Mouse (Mus musculus) skeletal muscle tissue, postnatal 0 days (tissue): Measurements from ENCODE around the gene Yae1d1. TPM values are rescaled to one million over a fixed set of nuclear protein-coding genes. Genes with fewer than 3 reads are reported as not detected.

Experiments
- polyA plus RNA-seq: library from polyadenylated mRNA; unstranded; fragments of >200 nt; fragmentation: Nextera tagmentation; extraction: Ambion mirVana; gene quantifications from 2 replicates; pipeline ENCODE4 v1.2.1, GENCODE M21; 2015

Yae1d1 gene
- 40.9 and 42.3 TPM in 2 replicates for polyA plus RNA-seq

DNA sequence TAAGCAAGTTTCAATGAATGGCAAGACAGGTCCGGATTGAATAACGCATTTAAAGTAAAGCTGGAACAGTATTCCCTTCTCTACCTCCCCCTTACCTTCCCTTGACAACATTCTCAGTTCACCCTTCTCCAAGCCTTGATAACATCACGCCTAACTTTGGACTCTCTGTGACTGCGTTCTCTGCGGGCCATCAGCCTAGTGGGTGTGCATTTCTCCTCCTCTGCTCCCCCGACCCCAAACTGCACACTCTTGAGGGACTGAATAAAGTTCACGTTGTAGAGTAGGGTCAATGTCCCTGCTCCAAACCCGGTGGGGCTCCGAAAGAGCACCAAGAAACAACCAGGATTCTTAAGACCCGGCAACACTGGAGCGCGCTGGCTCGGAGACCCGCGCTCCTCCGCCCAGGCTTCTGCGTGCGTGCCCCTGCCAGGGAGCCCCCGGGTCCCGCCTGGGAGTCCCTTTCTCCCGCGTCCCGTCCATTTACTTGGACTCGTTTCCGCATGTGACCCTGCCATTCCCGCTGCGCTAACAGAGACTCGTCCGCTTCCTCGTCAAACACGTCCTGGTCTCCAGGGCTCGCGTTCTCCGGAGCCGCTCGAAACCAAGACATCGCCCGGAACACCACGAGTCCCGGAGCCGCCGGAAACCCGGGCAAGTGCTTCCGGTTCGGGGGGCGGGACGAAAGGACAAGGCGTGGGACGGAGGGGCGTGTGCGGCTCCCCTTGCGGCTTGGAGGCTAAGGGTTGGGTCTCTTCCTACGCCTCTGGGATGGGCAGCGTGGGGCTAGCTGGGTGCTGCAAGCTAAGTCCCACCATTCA, at the start of gene Yae1d1:
Gene Yae1d1 (minus strand): TSS at position 653 of the 818 bp plus-strand sequence.

DNA sequence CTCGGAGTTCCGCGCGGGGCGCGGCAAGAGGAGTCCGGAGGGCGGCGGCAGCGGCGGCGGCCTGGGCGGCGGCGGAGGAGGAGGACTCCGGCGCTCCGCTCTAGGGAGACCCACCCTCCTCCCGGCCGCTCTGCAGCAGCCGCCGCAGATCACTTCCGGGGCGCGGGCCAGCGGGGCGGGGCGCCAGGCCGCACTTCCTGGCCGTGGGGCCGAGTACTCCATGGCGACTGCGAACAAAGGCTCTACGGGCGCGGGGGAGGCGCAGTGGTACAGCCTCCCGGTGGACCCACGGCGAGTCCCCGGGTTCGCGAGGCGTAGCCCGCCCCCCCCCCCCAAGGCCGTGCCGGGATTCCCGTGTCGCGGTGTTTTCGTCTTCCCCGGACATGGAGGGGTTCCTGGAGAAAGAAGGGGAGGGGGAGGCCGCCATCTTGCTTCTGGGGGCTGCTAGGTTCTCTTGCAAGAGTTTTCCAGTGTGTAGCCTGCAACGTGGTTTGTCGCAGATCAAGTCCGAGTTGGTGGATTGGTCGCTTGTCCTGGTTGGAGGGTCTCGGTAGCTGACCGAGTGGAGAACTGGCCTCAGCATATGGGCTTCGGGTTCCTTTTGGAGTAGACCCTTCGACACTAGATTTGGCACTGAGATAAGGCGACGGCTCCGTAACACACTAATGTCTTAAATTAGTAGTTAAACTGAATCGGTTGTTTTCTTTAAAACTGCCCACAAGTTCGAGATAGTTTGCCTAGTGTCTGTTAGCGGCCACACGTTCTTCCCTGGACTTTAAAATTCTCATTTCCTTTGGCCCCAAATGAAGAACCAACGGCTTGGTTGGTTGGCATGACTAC, 48.9 kb downstream of the Yae1d1 start, which contains the start of gene Rala:
Gene Rala (minus strand): TSS at position 162 of the 840 bp plus-strand sequence.

Other genes starting within 250 kb of the Yae1d1 start
- 6.6 and 7.9 TPM in 2 replicates for gene Cdk13, start 188.3 kb downstream of the Yae1d1 start, polyA plus RNA-seq
- gene Rala, start 49.1 kb downstream of the Yae1d1 start, polyA plus RNA-seq = 61.3 and 66.6 TPM in 2 replicates